Mouse (Mus musculus) v-Abl transformed pro-B cells (cell line): ENCODE data around the gene Mindy4.

Experiments used
- in situ Hi-C, 2 experiments: fragments of 400-800 bp; cut with MboI; formaldehyde crosslinking; loops; one replicate each; pipeline ENCODE4 v1.15.1; 2025; ENCODE audit not compliant: unreplicated experiment in 2 of 2

The Mindy4 gene

GRCm38 (mm10) chr6:55332773-55333109 is 129.6 kb downstream of the Mindy4 start:
- in situ Hi-C loops, result no loop called here

DNA sequence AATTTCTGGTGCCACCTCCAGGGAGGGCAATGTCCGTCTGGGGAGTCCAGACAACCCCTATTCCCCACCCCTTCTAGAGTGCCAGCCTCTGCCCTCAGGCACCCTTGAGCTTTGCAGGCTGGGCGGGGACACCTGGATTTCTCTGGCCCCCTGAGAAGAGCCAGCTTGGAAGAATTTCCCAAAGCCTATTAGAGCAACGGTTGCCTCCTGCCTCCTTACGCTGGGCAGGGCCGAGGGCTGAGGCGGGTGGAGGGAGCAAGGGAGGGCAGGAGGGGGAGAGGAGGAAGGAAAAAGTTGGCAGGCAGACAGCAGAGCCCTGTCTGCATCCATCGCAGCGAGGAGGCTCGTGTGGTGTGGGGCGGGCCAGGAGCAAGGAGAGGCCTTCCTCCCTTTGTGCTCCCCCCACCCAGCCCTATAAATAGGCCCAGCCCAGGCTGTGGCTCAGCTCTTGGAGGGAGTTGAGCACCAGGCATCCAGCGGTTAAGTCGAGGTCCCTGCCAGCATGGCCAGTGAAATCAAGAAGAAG is 132.9 kb downstream of the Mindy4 start, which contains the start of gene Aqp1:
Gene Aqp1 (plus strand): TSS at position 444 of the 526 bp plus-strand sequence.
- in situ Hi-C loops, result no loop called here

DNA sequence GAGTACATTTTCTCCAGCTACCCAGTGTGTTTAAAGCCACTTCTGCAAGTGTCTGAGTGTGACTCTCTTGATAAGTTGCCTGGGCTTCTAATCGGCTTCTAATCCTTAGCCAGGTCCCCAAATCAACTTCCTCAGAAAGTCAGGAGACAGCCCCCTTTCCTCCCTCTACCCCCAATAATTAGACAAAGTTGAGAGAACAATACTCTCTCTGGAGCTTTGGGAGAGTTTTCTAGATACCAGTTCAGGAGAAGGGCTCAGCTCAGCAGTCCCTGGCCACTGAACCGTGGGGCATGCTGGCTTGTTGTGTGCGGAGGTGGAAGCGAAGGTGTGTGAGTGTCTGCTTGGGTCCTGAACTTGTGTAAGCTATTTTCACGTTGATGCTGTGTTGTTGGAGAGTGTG is 134.1 kb downstream of the Mindy4 start:
- in situ Hi-C loops, result no loop called here

DNA sequence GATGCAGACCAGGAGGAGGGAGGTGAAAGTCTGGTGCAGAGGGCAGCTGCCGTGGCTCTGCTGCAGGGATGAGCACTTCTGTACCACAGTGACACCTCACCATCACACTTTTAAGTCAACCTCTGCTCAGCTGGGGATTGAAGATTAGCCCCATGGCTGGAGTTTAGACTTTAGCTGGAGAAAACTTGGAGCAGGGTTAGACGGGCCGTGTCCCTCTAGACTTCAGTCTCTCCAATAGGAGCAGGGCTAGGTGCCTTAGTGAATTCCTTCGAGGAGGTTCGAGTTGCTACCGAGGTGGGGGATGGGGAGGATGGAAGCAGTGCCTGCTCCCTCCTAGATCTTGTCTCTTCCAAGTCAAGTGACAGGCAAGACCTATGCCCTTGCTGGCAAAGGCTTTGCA is 134.9 kb downstream of the Mindy4 start:
- in situ Hi-C loops, result no loop called here

DNA sequence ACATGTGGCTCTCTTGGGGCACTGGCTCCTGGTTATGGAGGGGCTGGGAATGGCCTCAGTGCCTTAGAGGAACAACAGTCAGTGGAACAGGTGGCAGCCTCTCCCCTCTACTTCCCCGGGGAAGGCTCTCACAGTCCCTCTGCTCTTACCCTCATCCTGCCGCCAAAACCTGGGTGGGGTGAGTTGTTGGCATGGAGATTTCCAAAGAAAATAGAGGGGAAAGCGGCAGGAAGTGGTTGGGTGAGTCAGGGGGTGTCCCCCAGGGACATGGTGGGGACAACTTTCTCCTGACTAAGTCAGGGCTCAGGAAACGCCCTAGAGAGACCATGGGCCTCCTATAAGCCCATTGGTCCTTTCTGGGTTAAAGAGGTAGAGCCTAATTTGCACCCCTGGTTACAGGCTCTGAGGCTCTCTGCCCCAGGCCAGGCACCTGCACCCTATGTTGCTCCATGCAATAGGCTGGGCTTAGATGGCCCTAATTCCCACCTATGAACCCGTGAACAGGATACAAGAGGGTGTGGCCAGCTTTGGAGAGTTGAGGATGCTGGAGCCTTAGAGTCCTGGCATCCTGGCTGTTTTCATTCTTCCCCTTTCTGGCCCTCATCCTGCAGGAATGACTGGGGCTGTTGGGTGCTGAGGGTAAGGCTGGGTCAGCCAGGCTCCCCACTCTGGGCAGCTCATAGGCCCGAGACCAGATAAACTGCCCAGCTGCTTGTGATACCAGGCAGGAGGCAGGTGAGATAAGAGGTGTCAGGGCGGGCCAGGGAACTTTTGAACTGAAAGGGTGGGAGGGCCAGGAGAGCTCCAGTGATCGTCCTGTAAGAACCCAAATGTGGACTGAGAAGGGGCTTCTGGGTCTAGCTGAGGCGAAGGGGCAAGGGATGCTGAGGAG is 136.0 kb downstream of the Mindy4 start:
- in situ Hi-C loops, result no loop called here

DNA sequence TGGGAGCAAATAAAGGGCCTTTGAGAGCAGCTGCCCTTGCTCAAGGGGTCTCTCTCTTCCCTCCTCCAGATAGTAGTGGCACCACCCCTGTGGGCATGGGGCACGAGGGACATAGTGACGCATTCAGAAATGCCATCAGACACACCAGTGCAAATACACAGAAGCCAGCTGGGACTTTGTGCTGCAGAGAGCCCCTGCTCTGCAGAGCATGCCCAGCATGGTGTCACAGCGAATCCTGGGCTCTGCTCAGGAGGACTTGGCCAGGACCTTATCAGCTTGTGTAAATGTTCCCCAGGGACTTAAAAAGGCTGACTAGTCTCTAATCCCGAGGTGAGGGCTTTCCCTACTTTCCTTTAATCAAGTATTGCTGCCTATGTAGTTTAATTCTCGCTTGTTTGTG is 138.5 kb downstream of the Mindy4 start:
- in situ Hi-C loops, result no loop called here

DNA sequence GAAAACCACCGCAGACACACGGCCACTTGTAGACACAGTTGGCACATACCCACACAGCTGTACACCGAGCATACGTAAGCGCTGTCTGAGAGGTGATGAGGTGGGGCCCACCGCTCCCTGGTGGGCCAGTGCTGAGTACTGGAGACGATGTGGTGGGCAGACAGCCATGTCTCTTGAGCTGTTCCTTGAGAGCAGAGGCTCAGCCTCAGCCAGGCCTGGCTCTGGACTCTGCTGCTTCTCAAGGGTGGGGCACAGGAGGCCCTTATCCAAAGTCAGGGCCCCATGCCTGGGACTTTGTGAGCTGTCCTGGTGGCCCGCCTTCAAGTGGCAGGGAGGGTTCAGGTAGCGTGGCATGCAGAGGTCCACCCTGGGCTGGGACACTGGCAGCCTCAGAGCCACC is 139.1 kb downstream of the Mindy4 start:
- in situ Hi-C loops, result no loop called here

DNA sequence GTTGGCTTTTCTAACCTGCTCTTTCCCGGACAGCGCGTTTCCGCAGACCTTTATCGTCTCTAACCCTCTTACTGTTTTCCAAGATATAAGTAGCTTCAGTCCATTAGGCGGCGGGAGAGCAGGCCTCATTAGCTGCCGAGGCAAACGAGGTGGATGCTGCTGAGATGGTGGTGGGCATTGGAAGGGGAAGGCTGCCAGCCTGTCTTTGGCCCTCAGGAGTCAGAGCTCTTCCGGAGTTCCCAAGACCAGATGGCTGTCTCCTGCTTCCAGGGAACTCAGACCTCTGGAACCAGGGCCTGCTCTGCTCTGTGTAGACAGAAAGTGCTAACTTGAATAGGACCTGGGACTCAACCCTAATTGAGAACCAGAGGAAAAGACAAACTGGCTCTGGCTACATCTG is 140.3 kb downstream of the Mindy4 start:
- in situ Hi-C loops, result no loop called here

GRCm38 (mm10) chr6:55344291-55345016 is 141.3 kb downstream of the Mindy4 start:
- in situ Hi-C loops, result no loop called here

GRCm38 (mm10) chr6:55345264-55345663 is 142.1 kb downstream of the Mindy4 start:
- in situ Hi-C loops, result no loop called here

DNA sequence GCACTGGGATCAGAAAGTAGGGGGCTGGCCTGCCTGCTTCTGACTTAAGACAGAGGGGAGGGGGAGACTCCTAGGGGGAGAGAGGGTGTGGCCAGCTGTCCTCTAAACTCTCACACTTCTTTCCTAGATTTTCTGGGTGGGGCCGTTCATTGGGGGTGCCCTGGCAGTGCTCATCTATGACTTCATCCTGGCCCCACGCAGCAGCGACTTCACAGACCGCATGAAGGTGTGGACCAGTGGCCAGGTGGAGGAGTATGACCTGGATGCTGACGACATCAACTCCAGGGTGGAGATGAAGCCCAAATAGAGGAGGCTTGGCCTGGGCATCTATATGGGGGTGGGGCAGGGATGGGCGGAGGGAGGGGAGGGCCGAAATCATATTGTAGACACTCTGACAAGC is 143.3 kb downstream of the Mindy4 start:
- in situ Hi-C loops, result no loop called here

DNA sequence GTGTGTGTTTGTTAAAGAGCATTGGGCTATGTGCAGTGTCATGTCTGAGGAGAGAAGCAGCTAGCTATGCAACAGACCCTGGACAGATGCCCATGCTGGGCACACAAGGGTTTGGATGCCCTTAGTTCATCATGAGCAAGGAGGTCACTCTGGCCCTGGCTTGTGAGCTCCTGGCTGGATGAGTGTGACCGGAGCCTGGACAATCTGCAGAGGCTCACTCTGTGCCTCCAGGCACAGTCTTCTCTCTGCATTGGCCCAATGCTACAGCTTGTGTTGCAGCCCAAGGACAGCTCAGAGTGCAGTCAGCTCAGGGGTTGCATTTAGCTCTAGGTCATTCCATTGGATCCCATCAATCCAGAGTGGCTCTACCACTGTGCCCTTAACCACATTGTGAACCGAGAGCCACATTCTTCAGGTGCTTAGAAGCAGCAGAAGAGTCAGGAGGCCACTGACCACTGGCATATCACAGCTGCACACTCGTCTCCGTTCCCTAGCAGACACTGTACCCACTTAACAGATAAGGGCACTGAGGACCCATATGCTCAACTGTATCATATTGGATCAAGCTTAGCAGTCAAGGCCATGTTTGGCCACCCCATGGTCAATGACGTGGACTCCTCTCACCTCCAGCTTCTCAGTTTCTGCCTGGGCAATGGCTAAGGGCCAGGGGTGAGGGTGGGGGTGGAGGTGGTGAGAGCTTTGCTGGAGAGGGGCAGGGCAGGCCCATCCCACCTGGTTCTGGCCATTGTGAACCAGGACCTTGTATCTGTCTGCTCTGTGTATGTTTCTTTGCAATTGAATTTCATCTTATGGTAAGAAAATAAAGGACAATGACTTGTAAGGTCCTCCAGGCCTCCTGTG is 144.8 kb downstream of the Mindy4 start:
- in situ Hi-C loops, result no loop called here

- in situ Hi-C loops, result no loop called here
These were observed 146.0 kb downstream of the Mindy4 start for GRCm38 (mm10) chr6:55349231-55349630.

GRCm38 (mm10) chr6:55350383-55350952 is 147.3 kb downstream of the Mindy4 start:
- in situ Hi-C loops, result no loop called here

GRCm38 (mm10) chr6:55351712-55352111 is 148.5 kb downstream of the Mindy4 start:
- in situ Hi-C loops, result no loop called here

- in situ Hi-C loops, result no loop called here
These were observed 150.7 kb downstream of the Mindy4 start for GRCm38 (mm10) chr6:55353711-55354445.

GRCm38 (mm10) chr6:55354456-55355117 is 151.4 kb downstream of the Mindy4 start:
- in situ Hi-C loops, result no loop called here

DNA sequence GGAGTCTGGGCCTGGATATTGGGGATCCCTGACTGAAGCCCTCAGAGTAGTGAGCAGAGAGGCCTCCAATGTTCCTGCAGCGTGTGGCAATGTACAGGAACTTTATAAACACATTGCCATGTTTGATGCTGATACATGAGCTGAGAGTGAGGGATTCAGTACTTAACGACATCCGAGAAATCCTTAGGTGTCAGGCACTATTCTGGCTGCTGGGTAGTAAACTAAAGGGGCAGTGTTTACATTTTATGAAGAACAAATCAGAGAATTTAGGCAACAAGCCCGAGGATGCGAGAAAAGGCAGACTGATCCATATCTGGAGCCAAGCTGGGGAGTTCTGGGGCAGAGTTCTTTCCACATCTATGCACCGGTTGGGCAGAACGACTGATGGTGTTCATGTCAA is 152.4 kb downstream of the Mindy4 start:
- in situ Hi-C loops, result no loop called here

DNA sequence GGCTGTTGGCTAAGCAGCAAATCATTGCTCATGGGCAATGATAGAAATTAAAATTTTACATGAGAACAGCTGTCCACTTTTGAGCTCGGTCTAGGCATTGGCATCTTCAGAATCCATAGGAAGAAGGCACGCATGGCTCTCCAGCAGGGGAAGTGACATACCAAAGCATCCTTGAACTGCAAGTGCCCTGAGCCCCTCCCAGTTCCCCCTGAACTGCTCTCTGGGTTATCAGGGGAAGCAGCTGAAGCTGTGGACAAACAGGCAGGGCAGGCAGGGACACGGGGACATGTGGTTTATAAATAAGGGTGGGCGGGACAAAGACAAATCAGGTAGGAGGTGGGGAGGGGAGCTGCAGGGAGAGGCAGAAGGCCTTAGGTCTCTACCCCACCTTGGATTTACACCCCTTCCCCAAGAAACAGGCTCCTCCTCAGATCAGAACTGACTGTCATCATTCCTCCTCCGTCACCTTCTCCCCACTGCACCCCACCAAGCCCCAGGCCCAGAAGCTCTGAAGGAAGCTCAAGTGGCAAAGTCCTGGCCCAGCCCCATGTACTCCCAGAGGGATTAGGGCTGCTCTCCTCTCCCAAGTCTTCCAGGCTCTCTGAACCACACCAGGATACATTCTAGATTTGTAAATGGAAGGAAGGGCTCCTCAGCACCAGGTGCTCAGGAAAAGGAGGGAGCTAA is 153.0 kb downstream of the Mindy4 start:
- in situ Hi-C loops, result no loop called here
